ENCODE assay signal across 9 mouse cellular contexts in the genomic region with DNA sequence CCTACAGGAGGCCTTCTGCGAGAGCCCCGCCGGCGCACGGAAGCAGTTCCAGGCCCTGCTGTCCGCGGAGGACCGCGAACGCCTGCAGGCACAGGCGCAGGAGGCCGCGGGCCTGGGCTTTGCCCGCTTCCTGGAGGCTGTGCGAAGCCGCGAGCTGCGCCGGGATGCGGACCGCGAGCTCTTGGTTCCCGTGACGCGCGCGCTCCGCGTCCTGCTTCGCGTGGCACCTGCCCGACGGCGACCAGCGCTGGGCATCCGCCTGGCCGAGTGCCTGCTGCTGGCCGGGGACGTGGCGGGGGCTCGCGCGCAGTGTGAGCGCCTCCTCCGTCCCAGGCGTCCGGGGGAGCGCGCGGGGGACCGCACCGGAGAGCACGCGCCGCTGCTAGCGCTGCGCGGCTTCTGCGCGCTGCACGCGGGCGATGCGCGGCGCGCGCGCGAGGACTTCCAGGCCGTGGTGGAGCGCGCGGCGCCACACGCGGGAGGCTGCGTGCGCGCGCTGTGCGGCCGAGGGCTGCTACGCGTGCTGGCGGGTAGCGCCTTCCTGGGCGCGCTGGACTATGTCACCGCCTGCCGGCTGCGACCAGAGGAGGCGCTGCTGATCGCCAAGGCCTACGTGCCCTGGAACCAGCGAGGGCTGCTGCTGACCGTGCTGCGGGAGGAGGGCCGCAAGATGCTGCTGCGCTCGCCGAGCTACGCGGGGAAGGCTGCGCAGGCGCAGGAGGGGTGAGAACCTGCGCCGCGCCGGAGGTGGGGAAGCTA. TPM values are rescaled to one million over a fixed set of nuclear protein-coding genes. Genes with fewer than 3 reads are reported as not detected.
DNase-seq lines count a peak whose midpoint lies in the region; ATAC-seq and TF ChIP-seq lines count a peak whose summit lies in the region.
"Had no signal": no experiment of that assay in that cellular context is flagged by ENCODE, and none has a peak within 500 bp of the region (broad histone marks: within the 10 kb centered on the region; RNA-seq: fewer than 3 reads in every experiment).

No protein-coding gene starts in this region.

- DNase-seq in cerebellum, adult 11 months: peak; percentile 96
- DNase-seq in forebrain, embryonic 14.5 days (ENCODE audit: low spot score): peak; percentile 95
- DNase-seq in heart, postnatal 0 days (ENCODE audit: low spot score): peak; percentile 23
- DNase-seq in kidney, postnatal 10 days: peak; percentile 83
- peak; percentile 65 for DNase-seq in liver
- peak; percentile 82 for DNase-seq in stomach, postnatal 0 days (ENCODE audit: low spot score)

- TF ChIP-seq CTCF in E14TG2a.4 (conservative IDR thresholded peaks at IDR 0.05; ENCODE audit: low read length): no peak
- TF ChIP-seq CTCF in heart, postnatal 0 days (IDR thresholded peaks at IDR 0.05; ENCODE audit: low read depth): peak; percentile 52
- TF ChIP-seq CTCF in stomach, postnatal 0 days (IDR thresholded peaks at IDR 0.05; ENCODE audit: low read depth): peak; percentile 76

- peaks cover 24% of the 10 kb centered on the region for H3K27me3 ChIP-seq in E14TG2a.4 (ENCODE audit: insufficient read depth, low read length)
- H3K27me3 ChIP-seq in forebrain, embryonic 14.5 days (replicated peaks; ENCODE audit: control insufficient read depth, insufficient read depth, low read length): peaks cover 34% of the 10 kb centered on the region
- peaks cover 50% of the 10 kb centered on the region for H3K27me3 ChIP-seq in heart, postnatal 0 days (ENCODE audit: control insufficient read depth, insufficient read depth, low read length)
- no peaks in the 10 kb centered on the region; the same call in 1 of the 2 replicates for H3K27me3 ChIP-seq in midbrain, embryonic 16.5 days (ENCODE audit: control insufficient read depth, insufficient read depth, low read depth, low read length)
- H3K27me3 ChIP-seq in stomach, postnatal 0 days (ENCODE audit: control insufficient read depth, insufficient read depth, low read length): peaks cover 5% of the 10 kb centered on the region; the same call in 1 of the 2 replicates

- H3K4me3 ChIP-seq in E14TG2a.4 (replicated peaks; ENCODE audit: low read length): peak overlapping the region; percentile 79
- peak overlapping the region; percentile 45 for H3K4me3 ChIP-seq in forebrain, embryonic 14.5 days (ENCODE audit: low read depth, low read length)
- H3K4me3 ChIP-seq in heart, postnatal 0 days (ENCODE audit: low read depth, low read length): peak overlapping the region; percentile 55
- H3K4me3 ChIP-seq in midbrain, embryonic 16.5 days (ENCODE audit: low read depth, low read length): peak overlapping the region; percentile 50
- peak overlapping the region; percentile 47 for H3K4me3 ChIP-seq in stomach, postnatal 0 days (ENCODE audit: low read depth, low read length)

- no peaks in the 10 kb centered on the region for H3K9me3 ChIP-seq in E14TG2a.4 (ENCODE audit: low read length)
- no peaks in the 10 kb centered on the region for H3K9me3 ChIP-seq in forebrain, embryonic 14.5 days (replicated peaks; ENCODE audit: control insufficient read depth, low read length)
- H3K9me3 ChIP-seq in heart, postnatal 0 days (replicated peaks; ENCODE audit: control insufficient read depth, low read length): no peaks in the 10 kb centered on the region
- H3K9me3 ChIP-seq in midbrain, embryonic 16.5 days (replicated peaks; ENCODE audit: control insufficient read depth, low read length, poor library complexity, severe bottlenecking): no peaks in the 10 kb centered on the region
- no peaks in the 10 kb centered on the region for H3K9me3 ChIP-seq in stomach, postnatal 0 days (ENCODE audit: control insufficient read depth, low read length)

- peak overlapping the region; percentile 65 for H3K9ac ChIP-seq in forebrain, embryonic 14.5 days (ENCODE audit: low read length)
- H3K9ac ChIP-seq in heart, postnatal 0 days (replicated peaks; ENCODE audit: low read depth, low read length): no peak overlapping the region
- peak overlapping the region; percentile 75 for H3K9ac ChIP-seq in midbrain, embryonic 16.5 days (ENCODE audit: low read depth, low read length)
- peak overlapping the region; percentile 43 for H3K9ac ChIP-seq in stomach, postnatal 0 days (ENCODE audit: low read length)

- H3K4me1 ChIP-seq in E14TG2a.4 (replicated peaks; ENCODE audit: low read depth, low read length): peaks cover 31% of the 10 kb centered on the region
- 0 out of 2 replicates have a peak, but pooled peaks cover 4% of the 10 kb centered on the region for H3K4me1 ChIP-seq in forebrain, embryonic 14.5 days (ENCODE audit: control insufficient read depth, insufficient read depth, low read length)
- peaks cover 6% of the 10 kb centered on the region for H3K4me1 ChIP-seq in heart, postnatal 0 days (ENCODE audit: control insufficient read depth, insufficient read depth)
- peaks cover 5% of the 10 kb centered on the region for H3K4me1 ChIP-seq in midbrain, embryonic 16.5 days (ENCODE audit: control insufficient read depth, insufficient read depth, low read length)
- H3K4me1 ChIP-seq in stomach, postnatal 0 days (replicated peaks; ENCODE audit: control insufficient read depth, insufficient read depth): no peaks in the 10 kb centered on the region

- H3K4me2 ChIP-seq in forebrain, embryonic 14.5 days (ENCODE audit: low read length): peak overlapping the region; percentile 73
- H3K4me2 ChIP-seq in heart, postnatal 0 days (ENCODE audit: low read depth, low read length): peak overlapping the region; percentile 84
- H3K4me2 ChIP-seq in midbrain, embryonic 16.5 days (ENCODE audit: low read length): peak overlapping the region; percentile 69
- H3K4me2 ChIP-seq in stomach, postnatal 0 days (replicated peaks; ENCODE audit: low read depth): peak overlapping the region; percentile 85

- H3K27ac ChIP-seq in forebrain, embryonic 14.5 days (ENCODE audit: low read depth, low read length): peak overlapping the region; percentile 75
- no peak overlapping the region for H3K27ac ChIP-seq in heart, postnatal 0 days (ENCODE audit: low read depth)
- peak overlapping the region; percentile 88 for H3K27ac ChIP-seq in midbrain, embryonic 16.5 days (ENCODE audit: low read length)
- no peak overlapping the region for H3K27ac ChIP-seq in stomach, postnatal 0 days (replicated peaks)

- under 1% methylated on average over 72 of the region's 110 CpGs for WGBS in forebrain, embryonic 14.5 days
- under 1% methylated on average over 92 of the region's 110 CpGs for WGBS in heart, postnatal 0 days
- under 1% methylated on average over 108 of the region's 110 CpGs for WGBS in midbrain, embryonic 16.5 days
- WGBS in stomach, postnatal 0 days: under 1% methylated on average over 88 of the region's 110 CpGs

- ATAC-seq in forebrain, embryonic 14.5 days: peak; percentile 97
- ATAC-seq in heart, postnatal 0 days (ENCODE audit: insufficient read depth, low read depth): peak; percentile 86
- ATAC-seq in midbrain, embryonic 16.5 days: peak; percentile 97
- peak; percentile 89 for ATAC-seq in stomach, postnatal 0 days (ENCODE audit: low FRiP score, low TSS enrichment)

- no peak for TF ChIP-seq EP300 in heart, postnatal 0 days (IDR thresholded peaks at IDR 0.05; ENCODE audit: low read depth)
- TF ChIP-seq EP300 in stomach, postnatal 0 days (optimal IDR thresholded peaks at IDR 0.05): no peak

- H3K36me3 ChIP-seq in E14TG2a.4 (ENCODE audit: insufficient read depth, low read length): no peaks in the 10 kb centered on the region
- H3K36me3 ChIP-seq in forebrain, embryonic 14.5 days (ENCODE audit: control insufficient read depth, insufficient read depth, low read length): no peaks in the 10 kb centered on the region
- no peaks in the 10 kb centered on the region for H3K36me3 ChIP-seq in heart, postnatal 0 days (replicated peaks; ENCODE audit: control insufficient read depth, insufficient read depth, low read length)
- H3K36me3 ChIP-seq in midbrain, embryonic 16.5 days (ENCODE audit: control insufficient read depth, insufficient read depth, low read length): no peaks in the 10 kb centered on the region
- no peaks in the 10 kb centered on the region for H3K36me3 ChIP-seq in stomach, postnatal 0 days (ENCODE audit: control insufficient read depth, insufficient read depth, low read length)

RNA-seq across cellular contexts. Expression of a gene that starts 13.5 kb away (rescaled TPM):
- 0.13 and 0.37 TPM in 2 replicates for polyA plus RNA-seq in forebrain, embryonic 14.5 days (2014; fragmentation: Nextera tagmentation; extraction: Ambion mirVana)
- total RNA-seq in heart, postnatal 0 days (2014; rRNA removed; ENCODE audit: low replicate concordance): 0.34 TPM in 1 of 2 replicates, not detected in the other
- 0.07 and 0.12 TPM in 2 replicates for polyA plus RNA-seq in heart, postnatal 0 days (2015; fragmentation: Nextera tagmentation; extraction: Ambion mirVana)
- polyA plus RNA-seq in midbrain, embryonic 16.5 days (2015; fragmentation: Nextera tagmentation; extraction: Ambion mirVana): 0.31 and 0.98 TPM in 2 replicates
- not detected in 2 replicates for polyA plus RNA-seq in stomach, postnatal 0 days (2015; fragmentation: Nextera tagmentation; extraction: Ambion mirVana)

RNA-seq across cellular contexts. Expression of a gene that starts 18.6 kb away (rescaled TPM):
- 0.85 and 1.5 TPM in 2 replicates for polyA plus RNA-seq in forebrain, embryonic 14.5 days (2014; fragmentation: Nextera tagmentation; extraction: Ambion mirVana)
- total RNA-seq in heart, postnatal 0 days (2014; rRNA removed; ENCODE audit: low replicate concordance): 0.15 TPM in 1 of 2 replicates, not detected in the other
- 0.12 and 0.25 TPM in 2 replicates for polyA plus RNA-seq in heart, postnatal 0 days (2015; fragmentation: Nextera tagmentation; extraction: Ambion mirVana)
- 1.5 and 2.9 TPM in 2 replicates for polyA plus RNA-seq in midbrain, embryonic 16.5 days (2015; fragmentation: Nextera tagmentation; extraction: Ambion mirVana)
- polyA plus RNA-seq in stomach, postnatal 0 days (2015; fragmentation: Nextera tagmentation; extraction: Ambion mirVana): 0.06 and 0.10 TPM in 2 replicates
- total RNA-seq: MEL had no signal

RNA-seq across cellular contexts. Expression of a gene that starts 43.0 kb away (rescaled TPM):
- 40.3 and 45.9 TPM in 2 replicates for polyA plus RNA-seq in forebrain, embryonic 14.5 days (2014; fragmentation: Nextera tagmentation; extraction: Ambion mirVana)
- total RNA-seq in heart, postnatal 0 days (2014; rRNA removed; ENCODE audit: low replicate concordance): 43.5 and 72.4 TPM in 2 replicates
- polyA plus RNA-seq in heart, postnatal 0 days (2015; fragmentation: Nextera tagmentation; extraction: Ambion mirVana): 75.4 and 76.2 TPM in 2 replicates
- polyA plus RNA-seq in midbrain, embryonic 16.5 days (2015; fragmentation: Nextera tagmentation; extraction: Ambion mirVana): 59.3 and 64.5 TPM in 2 replicates
- 62.1 and 65.4 TPM in 2 replicates for polyA plus RNA-seq in stomach, postnatal 0 days (2015; fragmentation: Nextera tagmentation; extraction: Ambion mirVana)
- total RNA-seq: MEL had no signal

Comparison
In these comparisons a context has a peak if more than half of its experiments do, and no peak if none do; other contexts are left out.
1. DNase-seq: peak in every context shown above with its lines; median percentile 96 in cerebellum, adult 11 months; 95 in forebrain, embryonic 14.5 days; 83 in kidney, postnatal 10 days; 82 in stomach, postnatal 0 days; 65 in liver; 23 in heart, postnatal 0 days.
2. H3K27ac ChIP-seq: peak in forebrain, embryonic 14.5 days (single experiment) and midbrain, embryonic 16.5 days (single experiment); none in heart, postnatal 0 days (single experiment) and stomach, postnatal 0 days (single experiment).
3. Peak in every context shown above with its lines, with median percentiles within 50 percentile points of each other: H3K4me3 ChIP-seq, ATAC-seq and H3K4me2 ChIP-seq.